Mouse (Mus musculus) gastrocnemius, postnatal 36 days (tissue): ENCODE results near the gene Sucla2. TPM values are rescaled to one million over a fixed set of nuclear protein-coding genes. Genes with fewer than 3 reads are reported as not detected.
"Not testable (repeated sequence)": the region's sequence is repeated elsewhere in the genome, so short reads cannot be mapped to it uniquely, and the experiment has no call there.

ENCODE experiments used
- DNase-seq, 2 experiments: peaks; one replicate each; pipeline ENCODE4 v3.0.0; 2022
- intact Hi-C: fragments of 180-260 bp; cut with DNase I; formaldehyde crosslinking; loops from one replicate; pipeline ENCODE4 v1.15.1; 2025
- total RNA-seq, 2 experiments: library from RNA; stranded (reverse); gene quantifications; 2 replicates each; pipeline ENCODE4 v1.2.3; 2021

The Sucla2 gene
- total RNA-seq, 2 experiments from 2014 or later = 486 to 490 TPM

- intact Hi-C loops = no loop called here
- DNase-seq = no peak
These were observed 17.3 kb upstream of the Sucla2 start for GRCm38 (mm10) chr14:73507702-73508376.

GRCm38 (mm10) chr14:73508630-73509395 lies 16.3 kb upstream of the Sucla2 start:
- no peak for DNase-seq
- intact Hi-C loops = no loop called here

- peak; percentile 91 to 96 for DNase-seq
- intact Hi-C loops = no loop called here
These were observed 15.2 kb upstream of the Sucla2 start, which contains the start of gene Med4 for GRCm38 (mm10) chr14:73509765-73510423. Gene Med4, plus strand, starts transcription at chr14:73510025.

- intact Hi-C loops = loop anchor here (2.0 kb wide), 1 partner anchor 29 kb away; no protein-coding TSS in a partner anchor
- no peak for DNase-seq
These were observed 983 bp upstream of the Sucla2 start for GRCm38 (mm10) chr14:73524136-73524535.

- DNase-seq, intact Hi-C loops: not testable (repeated sequence)
These were observed 3.5 kb downstream of the Sucla2 start for GRCm38 (mm10) chr14:73528661-73529060.

GRCm38 (mm10) chr14:73533755-73534465 lies 8.8 kb downstream of the Sucla2 start:
- DNase-seq = no peak
- intact Hi-C loops = no loop called here

- intact Hi-C loops = no loop called here
- no peak for DNase-seq
These were observed 10.5 kb downstream of the Sucla2 start for GRCm38 (mm10) chr14:73535641-73536040.

- no peak for DNase-seq
- intact Hi-C loops = no loop called here
These were observed 18.7 kb downstream of the Sucla2 start for GRCm38 (mm10) chr14:73543781-73544180.

GRCm38 (mm10) chr14:73547034-73547433 lies 21.9 kb downstream of the Sucla2 start:
- intact Hi-C loops = no loop called here
- no peak for DNase-seq

GRCm38 (mm10) chr14:73548051-73548450 lies 22.9 kb downstream of the Sucla2 start, which contains the start of gene Nudt15:
Gene Nudt15, minus strand, starts transcription at chr14:73548242.
- DNase-seq = no peak
- intact Hi-C loops = no loop called here

- no peak for DNase-seq
- intact Hi-C loops = no loop called here
These were observed 25.2 kb downstream of the Sucla2 start for GRCm38 (mm10) chr14:73550291-73550690.

- intact Hi-C loops = no loop called here
These were observed 25.6 kb downstream of the Sucla2 start for GRCm38 (mm10) chr14:73550732-73551131.

GRCm38 (mm10) chr14:73551164-73551563 lies 26.0 kb downstream of the Sucla2 start:
- intact Hi-C loops = no loop called here
- DNase-seq = no peak

More at GRCm38 (mm10) chr14:73550732-73551131, 25.6 kb downstream of the Sucla2 start:
- DNase-seq = no peak

GRCm38 (mm10) chr14:73552341-73553121 lies 27.4 kb downstream of the Sucla2 start:
- intact Hi-C loops = loop anchor here (2.0 kb wide), 1 partner anchor 28 kb away; the partner anchor contains the start of gene Sucla2
- peak; percentile 94 to 97 for DNase-seq

- DNase-seq = no peak
- intact Hi-C loops = loop anchor here (2.0 kb wide), 1 partner anchor 28 kb away; the partner anchor contains the start of gene Sucla2
These were observed 28.1 kb downstream of the Sucla2 start for GRCm38 (mm10) chr14:73553122-73553696.

GRCm38 (mm10) chr14:73569831-73570230 lies 44.7 kb downstream of the Sucla2 start:
- intact Hi-C loops, DNase-seq: not testable (repeated sequence)

- intact Hi-C loops = no loop called here
- no peak for DNase-seq
These were observed 46.0 kb downstream of the Sucla2 start for GRCm38 (mm10) chr14:73571143-73571542.

- intact Hi-C loops = no loop called here
- no peak for DNase-seq
These were observed 48.9 kb downstream of the Sucla2 start for GRCm38 (mm10) chr14:73574053-73574452.

GRCm38 (mm10) chr14:73576336-73576735 lies 51.2 kb downstream of the Sucla2 start:
- intact Hi-C loops = no loop called here

More at GRCm38 (mm10) chr14:73576336-73576735, 51.2 kb downstream of the Sucla2 start:
- DNase-seq = no peak
